Mouse (Mus musculus) heart, postnatal 0 days (tissue): ENCODE results near the gene Clasrp.

Experiments
- CTCF ChIP-seq: IDR thresholded peaks from 2 replicates; pipeline ENCODE4 v1.5.1; 2016; ENCODE audit warnings: antibody characterized with exemption, control low read depth, low read depth
- EP300 ChIP-seq: IDR thresholded peaks from 2 replicates; pipeline ENCODE4 v1.6.1; 2016; ENCODE audit warnings: antibody characterized with exemption, low read depth

DNA sequence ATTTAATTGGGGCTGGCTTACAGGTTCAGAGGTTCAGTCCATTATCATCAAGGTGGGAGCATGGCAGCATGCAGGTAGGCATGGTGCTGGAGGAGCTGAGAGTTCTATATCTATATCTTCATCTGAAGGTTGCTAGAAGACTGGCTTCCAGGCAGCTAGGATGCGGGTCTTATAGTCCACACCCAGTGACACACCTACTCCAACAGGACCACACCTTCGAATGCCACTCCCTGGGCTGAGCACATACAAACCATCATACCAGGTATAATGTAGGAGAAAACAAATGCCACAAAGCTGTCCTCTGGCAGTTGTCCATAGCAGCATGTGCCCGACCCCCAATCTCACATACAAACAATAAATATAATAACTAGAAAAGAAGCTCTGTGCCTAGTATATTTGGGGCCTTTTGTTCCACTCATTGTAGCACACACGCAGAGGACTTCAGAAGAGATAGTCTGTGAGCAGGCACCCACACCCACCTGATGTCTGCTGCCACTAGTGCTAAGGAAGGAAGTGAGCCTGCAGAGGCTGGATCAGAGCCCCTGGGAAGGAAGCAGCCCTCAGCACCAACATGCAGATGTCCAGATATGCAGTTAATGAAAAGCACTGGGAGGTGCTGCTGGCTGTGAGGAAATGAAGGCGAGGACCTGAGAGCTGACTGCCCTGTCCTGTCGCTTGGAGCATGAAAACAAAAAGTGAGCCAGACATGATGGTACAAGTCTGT, 46.9 kb upstream of the Clasrp start:
- no peak for TF ChIP-seq CTCF
- TF ChIP-seq EP300: no peak
